Mouse (Mus musculus) forebrain, embryonic 12.5 days (tissue): ENCODE measurements at regions not wholly inside any gene's neighbourhood (a gene's known extent, or its start where the extent isn't known, plus 50 kb on each side); places are given as distances from the start of the nearest gene placed in this dataset.
"Not testable (repeated sequence)": the region's sequence is repeated elsewhere in the genome, so short reads cannot be mapped to it uniquely, and the experiment has no call there.

Experiments
- ATAC-seq: fragments of 200-750 bp; cut with Nextera tagmentation; 2 replicates; pipeline ENCODE4 v1.8.0; 2017; ENCODE audit warnings: moderate TSS enrichment; ENCODE audit not compliant: low FRiP score
- H3K27ac ChIP-seq: fragments of 300-500 bp; sonication (generic); 2 replicates; pipeline ENCODE4 v1.5.1; 2016; ENCODE audit warnings: mild to moderate bottlenecking
- H3K27me3 ChIP-seq: fragments of 300-500 bp; sonication (generic); 2 replicates; pipeline ENCODE4 v1.6.1; 2016; ENCODE audit warnings: mild to moderate bottlenecking
- H3K36me3 ChIP-seq: fragments of 300-500 bp; sonication (generic); replicated peaks from 2 replicates; pipeline ENCODE4 v1.6.1; 2016; ENCODE audit warnings: mild to moderate bottlenecking
- H3K4me1 ChIP-seq: fragments of 300-500 bp; sonication (generic); 2 replicates; pipeline ENCODE4 v1.6.1; 2016
- H3K4me2 ChIP-seq: fragments of 300-500 bp; sonication (generic); 2 replicates; pipeline ENCODE4 v1.6.1; 2016; ENCODE audit warnings: mild to moderate bottlenecking, moderate library complexity
- H3K4me3 ChIP-seq: fragments of 300-500 bp; sonication (generic); replicated peaks from 2 replicates; pipeline ENCODE4 v1.5.1; 2016; ENCODE audit warnings: mild to moderate bottlenecking
- H3K9ac ChIP-seq: fragments of 300-500 bp; sonication (generic); 2 replicates; pipeline ENCODE4 v1.6.1; 2016; ENCODE audit warnings: mild to moderate bottlenecking
- H3K9me3 ChIP-seq: fragments of 300-500 bp; sonication (generic); 2 replicates; pipeline ENCODE4 v1.6.1; 2016
- WGBS: fragments of 180-500 bp; shearing (Covaris S2); methylation state at CpG from one replicate; pipeline ENCODE4 v1.1.7; 2016; 5-methylcytosine and 5-hydroxymethylcytosine counted together

- no peak overlapping the region for H3K27ac ChIP-seq
- H3K4me1 ChIP-seq, result no peaks in the 10 kb centered on the region
- no peak for ATAC-seq
- no peak overlapping the region for H3K9ac ChIP-seq
- H3K4me3 ChIP-seq, result no peak overlapping the region
- no peak overlapping the region for H3K4me2 ChIP-seq
- WGBS, result 90% methylated on average over 7 of the region's 7 CpGs
- H3K36me3 ChIP-seq, result no peaks in the 10 kb centered on the region
- H3K9me3 ChIP-seq, result no peaks in the 10 kb centered on the region
- H3K27me3 ChIP-seq, result no peaks in the 10 kb centered on the region
These were observed 1014.8 kb downstream of the Adgrl3 start for GRCm38 (mm10) chr5:82034776-82035175.

GRCm38 (mm10) chr5:82046106-82046505, 1026.2 kb downstream of the Adgrl3 start:
- 77% methylated on average over 2 of the region's 2 CpGs for WGBS
- Histone ChIP-seq H3K4me3 (no peak overlapping the region), H3K27ac (no peak overlapping the region), H3K9ac (no peak overlapping the region), H3K9me3 (no peaks in the 10 kb centered on the region), H3K4me2 (no peak overlapping the region), H3K4me1 (no peaks in the 10 kb centered on the region), H3K27me3 (no peaks in the 10 kb centered on the region), H3K36me3 (no peaks in the 10 kb centered on the region)
- ATAC-seq, result no peak

GRCm38 (mm10) chr5:82059108-82059838, 1039.3 kb downstream of the Adgrl3 start:
- Histone ChIP-seq H3K36me3 (no peaks in the 10 kb centered on the region), H3K9ac (no peak overlapping the region), H3K4me2 (no peak overlapping the region), H3K9me3 (no peaks in the 10 kb centered on the region), H3K27ac (no peak overlapping the region), H3K4me3 (no peak overlapping the region), H3K27me3 (no peaks in the 10 kb centered on the region), H3K4me1 (no peaks in the 10 kb centered on the region)
- ATAC-seq, result no peak
- WGBS, result 95% methylated on average over 2 of the region's 2 CpGs

- Histone ChIP-seq H3K9me3 (no peaks in the 10 kb centered on the region), H3K4me1 (no peaks in the 10 kb centered on the region), H3K9ac (no peak overlapping the region), H3K27me3 (no peaks in the 10 kb centered on the region), H3K27ac (no peak overlapping the region), H3K36me3 (no peaks in the 10 kb centered on the region), H3K4me2 (no peak overlapping the region), H3K4me3 (no peak overlapping the region)
- ATAC-seq, result no peak
- 68% methylated on average over 1 of the region's 1 CpGs for WGBS
These were observed 1040.7 kb downstream of the Adgrl3 start for GRCm38 (mm10) chr5:82060679-82061078.

GRCm38 (mm10) chr5:82069221-82069620, 1049.3 kb downstream of the Adgrl3 start:
- H3K4me2 ChIP-seq, H3K4me3 ChIP-seq, H3K36me3 ChIP-seq, H3K9me3 ChIP-seq, H3K27ac ChIP-seq, ATAC-seq, H3K9ac ChIP-seq, H3K4me1 ChIP-seq, H3K27me3 ChIP-seq: not testable (repeated sequence)
- WGBS, result 89% methylated on average over 13 of the region's 13 CpGs

- no peaks in the 10 kb centered on the region for H3K9me3 ChIP-seq
- H3K27ac ChIP-seq, result no peak overlapping the region
- no peaks in the 10 kb centered on the region for H3K36me3 ChIP-seq
- no peak overlapping the region for H3K9ac ChIP-seq
- no peak for ATAC-seq
- no peak overlapping the region for H3K4me3 ChIP-seq
- H3K4me1 ChIP-seq, result no peaks in the 10 kb centered on the region
- no peak overlapping the region for H3K4me2 ChIP-seq
- H3K27me3 ChIP-seq, result no peaks in the 10 kb centered on the region
- WGBS, result 78% methylated on average over 2 of the region's 2 CpGs
These were observed 1069.5 kb downstream of the Adgrl3 start for GRCm38 (mm10) chr5:82089401-82089800.

- Histone ChIP-seq H3K36me3 (no peaks in the 10 kb centered on the region), H3K4me1 (no peaks in the 10 kb centered on the region), H3K9ac (no peak overlapping the region), H3K9me3 (no peaks in the 10 kb centered on the region), H3K4me3 (no peak overlapping the region), H3K4me2 (no peak overlapping the region), H3K27ac (no peak overlapping the region), H3K27me3 (no peaks in the 10 kb centered on the region)
- WGBS, result 82% methylated on average over 6 of the region's 6 CpGs
- no peak for ATAC-seq
These were observed 1083.3 kb downstream of the Adgrl3 start for GRCm38 (mm10) chr5:82103056-82103807.

GRCm38 (mm10) chr5:82103857-82104256, 1083.9 kb downstream of the Adgrl3 start:
- H3K4me3 ChIP-seq, result no peak overlapping the region

GRCm38 (mm10) chr5:82125921-82126459, 1106.1 kb downstream of the Adgrl3 start:
- H3K27me3 ChIP-seq, result no peaks in the 10 kb centered on the region
- no peaks in the 10 kb centered on the region for H3K4me1 ChIP-seq
- no peak overlapping the region for H3K27ac ChIP-seq
- no peak overlapping the region for H3K9ac ChIP-seq
- ATAC-seq, result no peak
- H3K4me2 ChIP-seq, result no peak overlapping the region
- H3K36me3 ChIP-seq, result no peaks in the 10 kb centered on the region
- H3K4me3 ChIP-seq, result no peak overlapping the region
- 53% methylated on average over 2 of the region's 2 CpGs for WGBS
- H3K9me3 ChIP-seq, result no peaks in the 10 kb centered on the region

More at GRCm38 (mm10) chr5:82103857-82104256, 1083.9 kb downstream of the Adgrl3 start:
- no peaks in the 10 kb centered on the region for H3K9me3 ChIP-seq
- no peak overlapping the region for H3K4me2 ChIP-seq
- no peak overlapping the region for H3K27ac ChIP-seq
- no peaks in the 10 kb centered on the region for H3K36me3 ChIP-seq
- ATAC-seq, result peak; percentile 46; the same call in 1 of the 2 replicates
- H3K9ac ChIP-seq, result no peak overlapping the region
- H3K4me1 ChIP-seq, result no peaks in the 10 kb centered on the region
- no peaks in the 10 kb centered on the region for H3K27me3 ChIP-seq
- 94% methylated on average over 3 of the region's 3 CpGs for WGBS

GRCm38 (mm10) chr5:82142063-82142462, 1122.1 kb downstream of the Adgrl3 start:
- no peak for ATAC-seq
- H3K4me3 ChIP-seq, result no peak overlapping the region
- 91% methylated on average over 1 of the region's 1 CpGs for WGBS

More at GRCm38 (mm10) chr5:82142063-82142462, 1122.1 kb downstream of the Adgrl3 start:
- no peaks in the 10 kb centered on the region for H3K9me3 ChIP-seq
- H3K36me3 ChIP-seq, result no peaks in the 10 kb centered on the region
- no peak overlapping the region for H3K9ac ChIP-seq
- H3K4me1 ChIP-seq, result no peaks in the 10 kb centered on the region
- no peaks in the 10 kb centered on the region for H3K27me3 ChIP-seq
- no peak overlapping the region for H3K27ac ChIP-seq
- H3K4me2 ChIP-seq, result no peak overlapping the region
